Mouse (Mus musculus) CH12.LX (cell line): ENCODE measurements around the gene Prdm2.

ENCODE experiments used
- BHLHE40 ChIP-seq: IDR thresholded peaks from 2 replicates; pipeline ENCODE4 v1.6.1; 2011; ENCODE audit warnings: mild to moderate bottlenecking, low read depth, low read length, improper control_type of control experiment
- CHD2 ChIP-seq: IDR thresholded peaks from 2 replicates; pipeline ENCODE4 v1.6.1; 2011; ENCODE audit warnings: low read length, improper control_type of control experiment
- CTCF ChIP-seq, 2 experiments: IDR thresholded peaks in 1 of 2; conservative IDR thresholded peaks in 1 of 2; 2 replicates each; pipeline ENCODE4 v1.5.1; 2011 to 2012; ENCODE audit warnings: low read depth in 2 of 2, low read length in 2 of 2, improper control_type of control experiment in 1 of 2, inconsistent platforms in 1 of 2, mild to moderate bottlenecking in 1 of 2, moderate library complexity in 1 of 2
- MEF2A ChIP-seq: IDR thresholded peaks from 2 replicates; pipeline ENCODE4 v1.6.1; 2014; ENCODE audit warnings: low read depth, mild to moderate bottlenecking, inconsistent platforms, low read length, improper control_type of control experiment, borderline replicate concordance
- MXI1 ChIP-seq: IDR thresholded peaks from 2 replicates; pipeline ENCODE4 v1.6.1; 2011; ENCODE audit warnings: mild to moderate bottlenecking, low read depth, low read length, improper control_type of control experiment
- NELFE ChIP-seq: IDR thresholded peaks from 2 replicates; pipeline ENCODE4 v1.6.1; 2011; ENCODE audit warnings: low read depth, low read length, improper control_type of control experiment
- POLR2A ChIP-seq: IDR thresholded peaks from 2 replicates; pipeline ENCODE4 v1.6.1; 2011; ENCODE audit warnings: low read depth, mild to moderate bottlenecking, improper control_type of control experiment, low read length
- UBTF ChIP-seq: IDR thresholded peaks from 2 replicates; pipeline ENCODE4 v1.6.1; 2012; ENCODE audit warnings: low read depth, mild to moderate bottlenecking, inconsistent platforms, low read length, improper control_type of control experiment, moderate library complexity
- USF2 ChIP-seq: conservative IDR thresholded peaks from 2 replicates; pipeline ENCODE4 v1.6.1; 2011; ENCODE audit warnings: low read depth, low read length, improper control_type of control experiment

- TF ChIP-seq POLR2A (no peak), BHLHE40 (no peak), USF2 (no peak), MEF2A (no peak), CTCF (conservative IDR thresholded peaks at IDR 0.05 in 1 of 2, IDR thresholded peaks at IDR 0.05 in 1 of 2; ENCODE audit: low read depth in 2 of 2, low read length in 2 of 2) (no peak), UBTF (no peak), NELFE (no peak), MXI1 (no peak), CHD2 (no peak)
These were observed 56.9 kb downstream of the Prdm2 start for GRCm38 (mm10) chr4:143155871-143156270.
